Mouse (Mus musculus) CH12F3 (cell line): ENCODE results near the gene Cd274.
"Not testable (repeated sequence)": the region's sequence is repeated elsewhere in the genome, so short reads cannot be mapped to it uniquely, and the experiment has no call there.

Source experiments
- in situ Hi-C: fragments of 300-500 bp; cut with MboI; formaldehyde crosslinking; loops from 2 replicates; pipeline ENCODE4 v1.14.3; 2020; ENCODE audit warnings: low sequenced_read_pairs

Gene Cd274

GRCm38 (mm10) chr19:29390483-29390882 is 23.2 kb downstream of the Cd274 start:
- in situ Hi-C loops, result no loop called here

GRCm38 (mm10) chr19:29391279-29391678 is 24.0 kb downstream of the Cd274 start:
- in situ Hi-C loops, result no loop called here

- in situ Hi-C loops, result no loop called here
Measured at GRCm38 (mm10) chr19:29393333-29393732, 26.1 kb downstream of the Cd274 start.

- in situ Hi-C loops, result no loop called here
Measured at GRCm38 (mm10) chr19:29394721-29395120, 27.5 kb downstream of the Cd274 start.

GRCm38 (mm10) chr19:29396353-29396752 is 29.1 kb downstream of the Cd274 start:
- in situ Hi-C loops, result no loop called here

- in situ Hi-C loops, result no loop called here
Measured at GRCm38 (mm10) chr19:29399786-29400185, 32.5 kb downstream of the Cd274 start.

- in situ Hi-C loops, result no loop called here
Measured at GRCm38 (mm10) chr19:29400466-29400865, 33.2 kb downstream of the Cd274 start.

- in situ Hi-C loops, result no loop called here
Measured at GRCm38 (mm10) chr19:29402621-29403020, 35.4 kb downstream of the Cd274 start.

GRCm38 (mm10) chr19:29403251-29403650 is 36.0 kb downstream of the Cd274 start:
- in situ Hi-C loops, result no loop called here

GRCm38 (mm10) chr19:29405388-29405787 is 38.1 kb downstream of the Cd274 start:
- in situ Hi-C loops, result no loop called here

- in situ Hi-C loops, result no loop called here
Measured at GRCm38 (mm10) chr19:29406042-29407017, 39.1 kb downstream of the Cd274 start.

- in situ Hi-C loops, result no loop called here
Measured at GRCm38 (mm10) chr19:29410619-29411018, 43.4 kb downstream of the Cd274 start, which contains the start of gene Pdcd1lg2. Gene Pdcd1lg2 (plus strand): TSS chr19:29410919.

- in situ Hi-C loops, result no loop called here
Measured at GRCm38 (mm10) chr19:29412476-29413420, 45.5 kb downstream of the Cd274 start.

- in situ Hi-C loops, result no loop called here
Measured at GRCm38 (mm10) chr19:29414513-29414912, 47.3 kb downstream of the Cd274 start.

GRCm38 (mm10) chr19:29414917-29415316 is 47.7 kb downstream of the Cd274 start:
- in situ Hi-C loops, result not testable (repeated sequence)

GRCm38 (mm10) chr19:29416393-29416902 is 49.2 kb downstream of the Cd274 start:
- in situ Hi-C loops, result no loop called here

- in situ Hi-C loops, result no loop called here
Measured at GRCm38 (mm10) chr19:29417188-29417587, 49.9 kb downstream of the Cd274 start.

GRCm38 (mm10) chr19:29417894-29418293 is 50.6 kb downstream of the Cd274 start:
- in situ Hi-C loops, result no loop called here

GRCm38 (mm10) chr19:29418661-29419115 is 51.4 kb downstream of the Cd274 start:
- in situ Hi-C loops, result no loop called here

GRCm38 (mm10) chr19:29419506-29419905 is 52.3 kb downstream of the Cd274 start:
- in situ Hi-C loops, result no loop called here

- in situ Hi-C loops, result no loop called here
Measured at GRCm38 (mm10) chr19:29419946-29420345, 52.7 kb downstream of the Cd274 start.
